In the genomic region with DNA sequence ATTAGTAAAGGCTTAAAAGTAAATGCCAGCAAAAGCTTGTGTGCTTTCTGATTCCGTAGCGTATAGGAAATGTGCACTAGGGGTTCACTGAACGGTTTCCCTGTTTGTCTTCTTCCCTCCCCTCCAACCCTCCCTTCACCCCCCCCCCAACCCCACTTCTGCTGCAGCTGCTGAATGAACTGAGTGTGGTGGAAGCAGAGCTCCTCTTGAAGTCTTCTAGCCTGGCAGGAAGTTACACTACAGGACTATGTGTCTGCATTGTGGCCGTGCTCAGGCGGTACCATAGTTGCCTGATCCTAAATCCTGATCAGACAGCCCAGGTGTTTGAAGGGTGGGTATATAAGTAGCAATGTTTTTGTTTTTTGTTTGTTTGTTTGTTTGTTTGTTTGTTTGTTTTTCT, we compare ENCODE assay signal across 22 mouse cellular contexts. TPM values are rescaled to one million over a fixed set of nuclear protein-coding genes. Genes with fewer than 3 reads are reported as not detected.
DNase-seq lines count a peak whose midpoint lies in the region; ATAC-seq lines count a peak whose summit lies in the region.
"Had no signal": no experiment of that assay in that cellular context is flagged by ENCODE, and none has a peak within 500 bp of the region (broad histone marks: within the 10 kb centered on the region; RNA-seq: fewer than 3 reads in every experiment).

No protein-coding gene starts in this region.

- no peak overlapping the region for H3K27ac ChIP-seq in liver, embryonic 12.5 days
- H3K27ac ChIP-seq: heart, embryonic 13.5 days; hindbrain, embryonic 14.5 days; neural tube, embryonic 13.5 days had no signal

- no peaks in the 10 kb centered on the region for H3K36me3 ChIP-seq in liver, embryonic 12.5 days
- H3K36me3 ChIP-seq: heart, embryonic 13.5 days; neural tube, embryonic 13.5 days had no signal

- no peak overlapping the region for H3K4me3 ChIP-seq in liver, embryonic 12.5 days
- H3K4me3 ChIP-seq: erythroblast, embryonic 14.5 days; heart, embryonic 13.5 days; neural tube, embryonic 13.5 days had no signal

- no peaks in the 10 kb centered on the region for H3K4me1 ChIP-seq in liver, embryonic 12.5 days
- H3K4me1 ChIP-seq: neural tube, embryonic 13.5 days had no signal

- H3K9me3 ChIP-seq in liver, embryonic 12.5 days (replicated peaks): no peaks in the 10 kb centered on the region
- H3K9me3 ChIP-seq: heart, embryonic 13.5 days; neural tube, embryonic 13.5 days had no signal

- DNase-seq in liver: peak; percentile 11
- DNase-seq in kidney, adult 18-20 months: no peak
- DNase-seq in spleen, postnatal 4 days (ENCODE audit: low spot score in 2 of 2): no peak
- DNase-seq in heart, adult 18-20 months: no peak
- DNase-seq: cerebellum, adult 9-10 months; gastrocnemius, postnatal 10 days; kidney, adult 8-10 months; midbrain, embryonic 14.5 days had no signal

- WGBS in liver, embryonic 12.5 days (ENCODE audit: insufficient replicate concordance): 32% methylated on average over 5 of the region's 5 CpGs

- H3K9ac ChIP-seq in liver, embryonic 12.5 days: no peak overlapping the region
- H3K9ac ChIP-seq: heart, embryonic 13.5 days; hindbrain, embryonic 14.5 days; neural tube, embryonic 13.5 days had no signal

- no peaks in the 10 kb centered on the region for H3K27me3 ChIP-seq in liver, embryonic 12.5 days (replicated peaks)
- H3K27me3 ChIP-seq: heart, embryonic 13.5 days; neural tube, embryonic 13.5 days had no signal

- no peak overlapping the region for H3K4me2 ChIP-seq in liver, embryonic 12.5 days
- H3K4me2 ChIP-seq: heart, embryonic 13.5 days; hindbrain, embryonic 14.5 days; neural tube, embryonic 13.5 days had no signal

- ATAC-seq in liver, embryonic 12.5 days: no peak
- peak; percentile 98 for ATAC-seq in granulocyte monocyte progenitor cell, adult 5-6 weeks (replicated peaks; ENCODE audit: poor library complexity, severe bottlenecking)
- peak; percentile 62; the same call in 1 of the 2 replicates for ATAC-seq in neutrophil, adult 5-6 weeks (ENCODE audit: extremely low read depth, insufficient number of reproducible peaks, low FRiP score, poor library complexity, severe bottlenecking)
- ATAC-seq: forebrain, embryonic 16.5 days had no signal

RNA-seq across cellular contexts. Expression of gene P2ry13, which starts 24.2 kb away (rescaled TPM):
- 1.6 and 1.8 TPM in 2 replicates for polyA plus RNA-seq in liver, embryonic 12.5 days (2016; fragmentation: Nextera tagmentation; extraction: Ambion mirVana)
- total RNA-seq in granulocyte monocyte progenitor cell, adult 5-6 weeks (2014; fragmentation: Nextera tagmentation): 0.30 and 0.47 TPM in 2 replicates
- total RNA-seq in granulocyte monocyte progenitor cell, adult 5-6 weeks (2017): 0.05 TPM in 1 of 2 replicates, not detected in the other
- 56.6 and 61.7 TPM in 2 replicates for total RNA-seq in neutrophil, adult 5-6 weeks (2017)
- total RNA-seq in heart, adult 18-20 months (2021): 1 to 10 TPM in 1 of 2 experiments, under 1 TPM in 1; 0.60 to 1.1 TPM
- polyA plus RNA-seq: C2C12; erythroblast, embryonic 14.5 days had no signal

RNA-seq across cellular contexts. Expression of gene P2ry12, which starts 27.8 kb away (rescaled TPM):
- 1.4 and 2.2 TPM in 2 replicates for polyA plus RNA-seq in liver, embryonic 12.5 days (2016; fragmentation: Nextera tagmentation; extraction: Ambion mirVana)
- not detected in 2 replicates for total RNA-seq in granulocyte monocyte progenitor cell, adult 5-6 weeks (2014; fragmentation: Nextera tagmentation)
- not detected in 2 replicates for total RNA-seq in granulocyte monocyte progenitor cell, adult 5-6 weeks (2017)
- 15.8 and 18.3 TPM in 2 replicates for total RNA-seq in neutrophil, adult 5-6 weeks (2017)
- 1 to 10 TPM; 1.9 to 3.1 TPM for total RNA-seq in heart, adult 18-20 months (2021)
- polyA plus RNA-seq: C2C12; erythroblast, embryonic 14.5 days had no signal

RNA-seq across cellular contexts. Expression of gene Gpr87, which starts 40.0 kb away (rescaled TPM):
- 0.08 TPM in 1 of 2 replicates, not detected in the other for polyA plus RNA-seq in liver, embryonic 12.5 days (2016; fragmentation: Nextera tagmentation; extraction: Ambion mirVana)
- total RNA-seq in granulocyte monocyte progenitor cell, adult 5-6 weeks (2014; fragmentation: Nextera tagmentation): not detected in 2 replicates
- total RNA-seq in granulocyte monocyte progenitor cell, adult 5-6 weeks (2017): not detected in 2 replicates
- total RNA-seq in neutrophil, adult 5-6 weeks (2017): not detected in 2 replicates
- not detected for total RNA-seq in heart, adult 18-20 months (2021)
- total RNA-seq: gastrocnemius, postnatal 10 days; layer of hippocampus, adult 18-20 months; left cerebral cortex, postnatal 14 days; liver, adult 2 months had no signal
- polyA plus RNA-seq: C2C12; erythroblast, embryonic 14.5 days; forebrain, embryonic 16.5 days; heart, embryonic 13.5 days; hindbrain, embryonic 14.5 days; liver, adult 2 months; neural tube, embryonic 13.5 days; spleen, adult 2 months; testis, adult 2 months had no signal

Comparison
In these comparisons a context has a peak if more than half of its experiments do, and no peak if none do; other contexts are left out.
1. RNA of gene P2ry13, which starts 24.2 kb away (total RNA-seq): 56.6 to 61.7 TPM in neutrophil, adult 5-6 weeks; 0.60 to 1.1 TPM in heart, adult 18-20 months and 0.05 to 0.47 TPM in granulocyte monocyte progenitor cell, adult 5-6 weeks; every median in the first group is over 10 times any median in the second.